Mouse (Mus musculus): Measurements from ENCODE around the gene Nup188.

The Nup188 gene

DNA sequence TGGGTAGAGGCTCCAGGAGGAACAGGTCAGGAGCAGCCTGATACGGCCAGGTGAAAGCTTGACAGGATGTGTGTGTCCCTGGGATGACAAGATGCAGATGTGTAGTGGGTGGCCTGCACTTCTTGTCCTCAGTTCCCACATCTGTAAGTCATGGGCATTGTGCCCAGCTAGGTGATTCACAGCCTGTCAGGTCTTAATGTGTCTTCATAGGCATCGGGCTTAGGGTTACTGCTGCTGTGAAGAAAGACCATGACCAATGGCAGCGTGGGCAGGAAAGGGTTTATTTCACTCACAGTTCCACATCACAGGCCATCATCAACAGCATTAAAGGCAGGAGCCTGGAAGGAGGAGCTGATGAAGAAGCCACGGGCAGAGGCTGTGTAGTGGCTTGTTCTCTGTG lies 99.4 kb downstream of the Nup188 start:
- no peak for DNase-seq (ENCODE audit: low spot score in 2 of 2)

DNA sequence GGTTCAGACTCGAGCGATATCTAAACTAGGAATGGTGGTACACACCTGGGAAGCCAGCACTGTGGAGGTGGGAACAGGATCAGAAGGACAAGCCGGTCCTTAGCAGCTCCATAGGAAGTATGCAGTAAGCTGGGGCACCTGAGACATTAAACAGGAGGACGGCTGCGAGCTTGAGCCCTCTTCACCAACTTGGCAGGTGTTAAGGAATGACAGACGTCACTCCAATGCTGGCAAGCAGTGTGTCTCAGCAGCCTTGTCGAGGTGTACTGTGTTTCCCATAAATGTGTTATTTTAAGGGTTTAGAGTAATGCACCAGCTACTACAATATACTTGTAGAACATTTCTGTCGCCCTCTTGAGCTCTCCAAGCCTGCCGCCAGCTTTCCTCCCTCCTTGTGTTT lies 100.7 kb downstream of the Nup188 start:
- DNase-seq (ENCODE audit: low spot score in 2 of 2) = no peak

- no peak for DNase-seq (ENCODE audit: low spot score in 2 of 2)
Measured at GRCm38 (mm10) chr2:30389000-30389399, 102.8 kb downstream of the Nup188 start.

DNA sequence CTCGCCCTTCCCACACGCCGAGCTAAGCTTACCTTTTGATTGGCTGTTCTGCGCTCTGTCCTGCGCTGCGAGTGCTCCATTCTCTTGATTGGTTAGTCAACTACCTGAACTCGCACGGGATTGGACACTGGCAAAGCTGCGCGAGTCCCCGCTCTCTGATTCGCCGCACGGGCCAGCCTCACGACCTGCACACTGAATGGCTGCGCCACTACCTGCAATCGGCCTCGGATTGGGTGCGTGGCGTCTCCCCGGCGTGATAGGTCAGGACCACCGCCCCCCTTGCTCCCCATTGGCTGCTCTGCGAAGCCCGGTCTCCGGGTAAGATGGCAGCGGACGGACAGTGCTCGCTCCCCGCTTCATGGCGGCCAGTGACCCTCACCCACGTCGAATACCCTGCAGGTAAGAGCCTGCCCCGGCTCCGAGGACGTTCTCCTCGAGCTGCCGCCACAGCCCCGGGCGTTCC lies 105.9 kb downstream of the Nup188 start, which contains the start of gene Dolpp1:
Gene Dolpp1 (plus strand): TSS at position 141 of the 463 bp plus-strand sequence.
- DNase-seq (ENCODE audit: low spot score in 2 of 2) = peak; percentile 98 to 99

- DNase-seq (ENCODE audit: low spot score in 2 of 2) = peak; percentile 52 to 53
Measured at GRCm38 (mm10) chr2:30392577-30393369, 106.6 kb downstream of the Nup188 start.

DNA sequence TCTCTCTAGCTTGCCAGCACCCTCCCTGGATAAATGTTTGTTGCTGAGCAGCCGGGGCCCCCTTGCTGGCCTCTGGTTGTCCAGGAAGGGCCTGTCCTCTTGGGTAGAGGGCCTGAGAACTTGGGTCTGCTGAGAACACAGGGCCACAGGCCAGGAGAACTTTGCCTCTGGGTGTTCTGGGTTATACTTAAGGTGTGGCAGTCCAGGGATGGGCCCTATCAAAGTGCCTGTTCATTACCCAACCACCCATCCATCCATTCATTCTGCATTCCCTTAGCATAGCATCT lies 107.1 kb downstream of the Nup188 start:
- DNase-seq (ENCODE audit: low spot score in 2 of 2) = no peak
